Mouse (Mus musculus): ENCODE data around the gene Prl2b1. TPM values are rescaled to one million over a fixed set of nuclear protein-coding genes. Genes with fewer than 3 reads are reported as not detected.

Gene Prl2b1
- not detected in 4 replicates for total RNA-seq (2023; ENCODE audit: inconsistent age)

GRCm38 (mm10) chr13:27390746-27391145 lies at the start of gene Prl2b1:
Gene Prl2b1 (minus strand): TSS chr13:27390846.

GRCm38 (mm10) chr13:27438588-27438987 lies 47.9 kb upstream of the Prl2b1 start, which contains the start of gene Prl8a6:
Gene Prl8a6 (minus strand): TSS chr13:27438688.

GRCm38 (mm10) chr13:27345373-27345772 lies 45.3 kb downstream of the Prl2b1 start, which contains the start of gene Prl8a2:
Gene Prl8a2 (plus strand): TSS chr13:27345673.

Other genes starting within 250 kb of the Prl2b1 start
- not detected in 4 replicates for gene Prl3d3, start 234.1 kb downstream of the Prl2b1 start, total RNA-seq (2023; ENCODE audit: inconsistent age)
- gene Prl3c1, start 194.2 kb downstream of the Prl2b1 start, total RNA-seq (2023; ENCODE audit: inconsistent age) = not detected in 4 replicates
- gene Prl3b1, start 149.0 kb downstream of the Prl2b1 start, total RNA-seq (2023; ENCODE audit: inconsistent age) = not detected in 4 replicates
- gene Prl3a1, start 131.4 kb downstream of the Prl2b1 start, total RNA-seq (2023; ENCODE audit: inconsistent age) = not detected in 4 replicates
- not detected in 4 replicates for gene Prl6a1, start 78.2 kb downstream of the Prl2b1 start, total RNA-seq (2023; ENCODE audit: inconsistent age)
- gene Prl8a2, start 45.2 kb downstream of the Prl2b1 start, total RNA-seq (2023; ENCODE audit: inconsistent age) = not detected in 4 replicates
- not detected in 4 replicates for gene Prl8a6, start 47.8 kb upstream of the Prl2b1 start, total RNA-seq (2023; ENCODE audit: inconsistent age)
- gene Prl8a8, start 122.4 kb upstream of the Prl2b1 start, total RNA-seq (2023; ENCODE audit: inconsistent age) = not detected in 4 replicates
- not detected in 4 replicates for gene Prl8a9, start 173.8 kb upstream of the Prl2b1 start, total RNA-seq (2023; ENCODE audit: inconsistent age)
- gene Prl8a1, start 191.3 kb upstream of the Prl2b1 start, total RNA-seq (2023; ENCODE audit: inconsistent age) = not detected in 4 replicates
- not detected in 4 replicates for gene Prl7b1, start 219.7 kb upstream of the Prl2b1 start, total RNA-seq (2023; ENCODE audit: inconsistent age)

All from B cell, adult (primary cell).